Mouse (Mus musculus) urinary bladder, adult 18-20 months (tissue): ENCODE measurements at regions not wholly inside any gene's neighbourhood (a gene's known extent, or its start where the extent isn't known, plus 50 kb on each side); places are given as distances from the start of the nearest gene placed in this dataset.

ENCODE experiments used
- DNase-seq, 2 experiments: peaks; one replicate each; pipeline ENCODE4 v3.0.0; 2022; ENCODE audit warnings: low spot score in 2 of 2, mixed read lengths in 2 of 2

- no peak for DNase-seq
Observed at GRCm38 (mm10) chr5:74885958-74886357, 158.6 kb downstream of the Chic2 start.

- no peak for DNase-seq
Observed at GRCm38 (mm10) chr5:74882563-74882962, 162.0 kb downstream of the Chic2 start.

GRCm38 (mm10) chr5:74880669-74881226 is 163.8 kb downstream of the Chic2 start:
- DNase-seq: no peak

- DNase-seq: no peak
Observed at GRCm38 (mm10) chr5:74880048-74880437, 164.5 kb downstream of the Chic2 start.

GRCm38 (mm10) chr5:74879098-74880047 is 165.2 kb downstream of the Chic2 start:
- no peak for DNase-seq

- DNase-seq: no peak
Observed at GRCm38 (mm10) chr5:74877595-74877994, 167.0 kb downstream of the Chic2 start.

- DNase-seq: no peak
Observed at GRCm38 (mm10) chr5:74877185-74877584, 167.4 kb downstream of the Chic2 start.

GRCm38 (mm10) chr5:74874691-74875090 is 169.9 kb downstream of the Chic2 start:
- DNase-seq: no peak

- no peak for DNase-seq
Observed at GRCm38 (mm10) chr5:74870615-74871014, 167.9 kb upstream of the Lnx1 start.

GRCm38 (mm10) chr5:74867113-74867785 is 164.5 kb upstream of the Lnx1 start:
- no peak for DNase-seq

GRCm38 (mm10) chr5:74866697-74867096 is 164.0 kb upstream of the Lnx1 start:
- no peak for DNase-seq

- DNase-seq: no peak
Observed at GRCm38 (mm10) chr5:74865446-74865845, 162.7 kb upstream of the Lnx1 start.

- DNase-seq: peak in 1 of 2 experiments; percentile 36
Observed at GRCm38 (mm10) chr5:74864540-74865157, 161.9 kb upstream of the Lnx1 start.

GRCm38 (mm10) chr5:74861297-74861696 is 158.6 kb upstream of the Lnx1 start:
- no peak for DNase-seq

- no peak for DNase-seq
Observed at GRCm38 (mm10) chr5:74857861-74858260, 155.1 kb upstream of the Lnx1 start.

- no peak for DNase-seq
Observed at GRCm38 (mm10) chr5:74857161-74857560, 154.4 kb upstream of the Lnx1 start.

- DNase-seq: no peak
Observed at GRCm38 (mm10) chr5:74847824-74848223, 145.1 kb upstream of the Lnx1 start.

GRCm38 (mm10) chr5:74846674-74847073 is 144.0 kb upstream of the Lnx1 start:
- DNase-seq: no peak

GRCm38 (mm10) chr5:74834401-74834800 is 131.7 kb upstream of the Lnx1 start:
- no peak for DNase-seq

GRCm38 (mm10) chr5:74833887-74834286 is 131.2 kb upstream of the Lnx1 start:
- DNase-seq: no peak

- no peak for DNase-seq
Observed at GRCm38 (mm10) chr5:74832011-74832410, 129.3 kb upstream of the Lnx1 start.

- DNase-seq: no peak
Observed at GRCm38 (mm10) chr5:74830646-74831045, 127.9 kb upstream of the Lnx1 start.
